Mouse (Mus musculus) kidney, adult 2 months (tissue): ENCODE measurements around the gene Cped1.

ENCODE experiments used
- CTCF ChIP-seq: fragments of 200-500 bp; conservative IDR thresholded peaks from 2 replicates; pipeline ENCODE4 v1.5.1; 2011; ENCODE audit warnings: low read depth, mild to moderate bottlenecking, control low read depth, low read length, moderate library complexity, mixed read lengths; ENCODE audit not compliant: insufficient read depth, insufficient read length
- POLR2A ChIP-seq: fragments of 200-500 bp; IDR thresholded peaks from one replicate; pipeline ENCODE4 v1.6.1; 2011; ENCODE audit warnings: low read depth, low read length, control low read depth

DNA sequence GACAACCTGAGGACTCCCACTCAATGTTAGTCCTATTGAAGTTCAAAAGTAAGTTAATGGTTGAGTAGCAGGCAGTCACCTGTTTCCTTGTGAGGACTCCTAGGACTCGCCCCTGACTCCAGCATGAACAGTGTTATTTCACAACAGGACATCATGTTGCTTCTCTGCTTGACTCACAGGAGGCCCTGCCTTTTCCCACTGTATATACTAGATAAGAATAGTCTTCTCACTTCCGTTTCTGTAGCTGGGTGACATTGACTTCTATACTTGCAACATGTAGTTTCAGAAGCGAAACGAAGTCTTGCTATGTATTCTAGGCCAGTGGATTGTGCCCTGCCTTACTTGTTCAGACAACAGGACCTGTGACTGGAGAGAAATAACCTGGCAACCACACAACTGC is 236.4 kb downstream of the Cped1 start:
- TF ChIP-seq CTCF = no peak
- no peak for TF ChIP-seq POLR2A
